Mouse (Mus musculus) spleen, adult 2 months (tissue): ENCODE results near the gene Prkn. TPM values are rescaled to one million over a fixed set of nuclear protein-coding genes. Genes with fewer than 3 reads are reported as not detected.

Experiments used
- DNase-seq, 2 experiments: peaks; one replicate each; pipeline versions ENCODE4 v3.0.0 to v3.0.0-alpha.2; 2012 to 2021; ENCODE audit warnings: low spot score in 2 of 2, low read depth in 1 of 2
- H3K27ac ChIP-seq: fragments of 200-500 bp; 2 replicates; pipeline ENCODE4 v1.5.1; 2012; ENCODE audit warnings: low read length, inconsistent platforms; ENCODE audit not compliant: insufficient read depth
- H3K27me3 ChIP-seq: fragments of 200-500 bp; 2 replicates; pipeline ENCODE4 v1.6.1; 2012; ENCODE audit warnings: mild to moderate bottlenecking, moderate library complexity, low read length, inconsistent platforms; ENCODE audit not compliant: control insufficient read depth, insufficient read depth
- H3K36me3 ChIP-seq: fragments of 200-500 bp; 2 replicates; pipeline ENCODE4 v1.6.1; 2012; ENCODE audit warnings: mild to moderate bottlenecking, low read length, inconsistent platforms; ENCODE audit not compliant: control insufficient read depth, insufficient read depth
- H3K4me1 ChIP-seq: fragments of 200-500 bp; 2 replicates; pipeline ENCODE4 v1.6.1; 2011; ENCODE audit warnings: inconsistent platforms; ENCODE audit not compliant: control insufficient read depth, insufficient read depth, insufficient read length
- H3K4me3 ChIP-seq: fragments of 200-500 bp; 2 replicates; pipeline ENCODE4 v1.5.1; 2011; ENCODE audit warnings: mild to moderate bottlenecking, inconsistent platforms; ENCODE audit not compliant: insufficient read depth, insufficient read length; ENCODE audit errors: extremely low read depth
- CTCF ChIP-seq: fragments of 200-500 bp; IDR thresholded peaks from 2 replicates; pipeline ENCODE4 v1.5.1; 2011; ENCODE audit warnings: mild to moderate bottlenecking, inconsistent platforms; ENCODE audit not compliant: insufficient read depth, insufficient read length, insufficient replicate concordance; ENCODE audit errors: extremely low read depth
- POLR2A ChIP-seq: fragments of 200-500 bp; IDR thresholded peaks from 2 replicates; pipeline ENCODE4 v1.6.1; 2011; ENCODE audit warnings: low read depth, low read length, inconsistent platforms
- WGBS: fragments of 180-500 bp; shearing (Covaris S2); methylation state at CpG from one replicate; pipeline ENCODE4 v1.1.7; 2018; 5-methylcytosine and 5-hydroxymethylcytosine counted together
- polyA plus RNA-seq: library from polyadenylated mRNA; depleted of rRNA; stranded (reverse); fragments of >200 nt; gene quantifications from 2 replicates; pipeline ENCODE4 v1.2.3, GENCODE M21; 2012

The Prkn gene
- polyA plus RNA-seq, 1 experiment = 0.72 TPM

- no peak overlapping the region for H3K27ac ChIP-seq
- H3K4me3 ChIP-seq = no peak overlapping the region
- H3K4me1 ChIP-seq = no peaks in the 10 kb centered on the region
- WGBS = 76% methylated on average over 9 of the region's 9 CpGs
- H3K27me3 ChIP-seq = no peaks in the 10 kb centered on the region
- no peak for DNase-seq
- H3K36me3 ChIP-seq = no peaks in the 10 kb centered on the region
- TF ChIP-seq CTCF (no peak), POLR2A (no peak)
These were observed 1208.7 kb downstream of the Prkn start for GRCm38 (mm10) chr17:12048695-12049490.

DNA sequence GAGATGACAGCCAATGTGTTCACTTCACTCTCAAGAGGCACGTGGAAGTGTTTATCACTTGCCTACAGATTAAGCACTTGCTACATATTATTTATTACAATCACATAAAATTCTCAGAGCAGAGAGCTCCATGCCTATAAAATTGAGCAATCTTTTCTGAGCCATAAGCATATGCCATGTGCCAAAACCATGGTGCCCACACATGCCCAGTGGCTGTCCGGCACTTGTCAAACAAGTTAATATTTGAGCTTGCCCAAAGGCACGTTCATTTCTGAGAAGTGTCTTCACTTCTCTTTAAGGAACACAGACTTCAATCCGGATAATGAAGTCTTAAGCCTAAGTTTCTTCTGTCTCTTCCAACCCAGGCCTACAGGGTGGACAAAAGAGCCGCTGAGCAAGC is 1210.1 kb downstream of the Prkn start:
- DNase-seq = no peak
- 87% methylated on average over 5 of the region's 5 CpGs for WGBS
- Histone ChIP-seq H3K36me3 (no peaks in the 10 kb centered on the region), H3K27me3 (no peaks in the 10 kb centered on the region), H3K4me1 (no peaks in the 10 kb centered on the region), H3K27ac (no peak overlapping the region), H3K4me3 (no peak overlapping the region)
- TF ChIP-seq CTCF = no peak
- no peak for TF ChIP-seq POLR2A

DNA sequence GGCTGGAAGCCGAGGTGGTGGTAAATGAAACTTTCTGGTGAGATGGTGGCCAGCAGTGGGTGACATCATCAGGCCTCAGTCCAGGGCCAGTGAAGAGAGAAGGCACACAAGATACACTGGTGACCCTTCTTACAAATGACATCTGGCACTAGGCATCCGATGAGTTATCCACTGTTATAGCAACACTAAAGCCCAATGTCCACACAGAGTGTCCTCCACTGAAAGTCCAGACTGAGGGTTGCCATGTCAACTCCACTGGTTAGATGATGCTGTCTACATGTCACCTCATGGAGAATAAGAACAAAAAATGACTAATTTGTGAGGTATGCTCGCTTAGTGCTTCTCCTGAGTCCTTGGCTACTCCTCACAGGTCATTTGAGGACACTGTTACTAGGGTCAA is 1210.8 kb downstream of the Prkn start:
- Histone ChIP-seq H3K27me3 (no peaks in the 10 kb centered on the region), H3K36me3 (no peaks in the 10 kb centered on the region), H3K4me1 (no peaks in the 10 kb centered on the region), H3K4me3 (no peak overlapping the region), H3K27ac (no peak overlapping the region)
- TF ChIP-seq CTCF = no peak
- no peak for TF ChIP-seq POLR2A
- no peak for DNase-seq
- 89% methylated on average over 3 of the region's 3 CpGs for WGBS

- no peak for TF ChIP-seq CTCF
- no peak for TF ChIP-seq POLR2A
- Histone ChIP-seq H3K27me3 (no peaks in the 10 kb centered on the region), H3K4me1 (no peaks in the 10 kb centered on the region), H3K36me3 (no peaks in the 10 kb centered on the region), H3K4me3 (no peak overlapping the region), H3K27ac (no peak overlapping the region)
- DNase-seq = no peak
- 91% methylated on average over 12 of the region's 12 CpGs for WGBS
These were observed 1212.5 kb downstream of the Prkn start for GRCm38 (mm10) chr17:12052651-12053050.

- H3K27me3 ChIP-seq = no peaks in the 10 kb centered on the region
- H3K36me3 ChIP-seq = no peaks in the 10 kb centered on the region
- no peak for DNase-seq
- no peak overlapping the region for H3K27ac ChIP-seq
- 88% methylated on average over 6 of the region's 6 CpGs for WGBS
- TF ChIP-seq POLR2A (no peak), CTCF (no peak)
- no peaks in the 10 kb centered on the region for H3K4me1 ChIP-seq
- H3K4me3 ChIP-seq = no peak overlapping the region
These were observed 1218.9 kb downstream of the Prkn start for GRCm38 (mm10) chr17:12059041-12059440.

- WGBS = 90% methylated on average over 10 of the region's 10 CpGs
- no peaks in the 10 kb centered on the region for H3K36me3 ChIP-seq
- H3K4me3 ChIP-seq = no peak overlapping the region
- no peak for TF ChIP-seq CTCF
- no peak for TF ChIP-seq POLR2A
- H3K27ac ChIP-seq = no peak overlapping the region
- H3K27me3 ChIP-seq = no peaks in the 10 kb centered on the region
- DNase-seq = no peak
- no peaks in the 10 kb centered on the region for H3K4me1 ChIP-seq
These were observed 1221.2 kb downstream of the Prkn start for GRCm38 (mm10) chr17:12061381-12061780.

- DNase-seq = no peak
- TF ChIP-seq CTCF (no peak), POLR2A (no peak)
- no peaks in the 10 kb centered on the region for H3K36me3 ChIP-seq
- H3K4me1 ChIP-seq = no peaks in the 10 kb centered on the region
- WGBS = 94% methylated on average over 3 of the region's 3 CpGs
- H3K27ac ChIP-seq = no peak overlapping the region
- no peaks in the 10 kb centered on the region for H3K27me3 ChIP-seq
- H3K4me3 ChIP-seq = no peak overlapping the region
These were observed 1222.7 kb downstream of the Prkn start for GRCm38 (mm10) chr17:12062861-12063260.
